Mouse (Mus musculus): ENCODE measurements around the gene Togaram2. TPM values are rescaled to one million over a fixed set of nuclear protein-coding genes. Genes with fewer than 3 reads are reported as not detected.

Gene Togaram2
- total RNA-seq, 2 experiments from 2014 or later = 4.7 to 5.4 TPM

DNA sequence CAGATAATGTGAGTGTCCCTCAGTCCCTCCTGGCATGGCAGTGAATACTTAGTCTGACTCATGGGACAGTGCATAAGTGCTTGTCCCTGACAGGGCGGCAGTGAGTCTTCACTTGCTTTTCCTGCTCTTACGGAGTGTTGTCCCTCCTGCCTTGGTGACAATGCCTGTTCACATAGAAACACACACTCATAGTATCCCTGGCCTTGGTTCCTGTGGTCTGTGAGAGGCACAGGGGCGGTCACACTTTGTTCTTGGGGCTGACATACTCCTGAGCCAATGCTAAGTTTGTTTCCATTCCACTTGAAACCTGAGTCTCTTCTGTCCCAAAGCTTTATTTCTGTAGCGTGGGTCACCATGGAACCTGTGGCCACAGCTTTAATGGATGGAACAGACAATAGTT is 9.3 kb downstream of the Togaram2 start:
- DNase-seq = no peak

- DNase-seq = no peak
Measured at GRCm38 (mm10) chr17:71683281-71683680, 10.2 kb downstream of the Togaram2 start.

- peak in 1 of 2 experiments; percentile 32 for DNase-seq
Measured at GRCm38 (mm10) chr17:71684103-71684608, 11.1 kb downstream of the Togaram2 start.

GRCm38 (mm10) chr17:71687436-71687835 is 14.4 kb downstream of the Togaram2 start:
- DNase-seq = no peak

DNA sequence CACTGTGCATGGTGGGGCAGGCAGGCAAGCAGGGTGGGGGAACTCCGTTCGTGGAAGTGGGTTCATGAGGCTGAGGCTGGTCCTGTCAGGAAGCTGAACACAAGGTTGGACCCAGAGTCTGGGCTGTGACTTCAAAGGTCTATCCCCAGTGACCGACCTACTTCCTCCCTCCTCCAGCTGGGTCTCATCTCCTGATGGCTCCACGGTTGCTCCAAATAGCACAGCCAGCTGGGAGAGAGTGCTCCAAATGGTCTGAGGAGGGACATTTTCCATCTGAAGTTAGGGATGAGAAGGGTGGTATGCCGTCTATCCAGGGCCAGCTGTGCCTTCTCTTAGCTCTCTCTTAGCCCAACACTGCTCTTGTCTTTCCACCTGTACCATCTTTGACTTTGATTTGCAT is 16.8 kb downstream of the Togaram2 start:
- peak in 1 of 2 experiments; percentile 32 for DNase-seq

DNA sequence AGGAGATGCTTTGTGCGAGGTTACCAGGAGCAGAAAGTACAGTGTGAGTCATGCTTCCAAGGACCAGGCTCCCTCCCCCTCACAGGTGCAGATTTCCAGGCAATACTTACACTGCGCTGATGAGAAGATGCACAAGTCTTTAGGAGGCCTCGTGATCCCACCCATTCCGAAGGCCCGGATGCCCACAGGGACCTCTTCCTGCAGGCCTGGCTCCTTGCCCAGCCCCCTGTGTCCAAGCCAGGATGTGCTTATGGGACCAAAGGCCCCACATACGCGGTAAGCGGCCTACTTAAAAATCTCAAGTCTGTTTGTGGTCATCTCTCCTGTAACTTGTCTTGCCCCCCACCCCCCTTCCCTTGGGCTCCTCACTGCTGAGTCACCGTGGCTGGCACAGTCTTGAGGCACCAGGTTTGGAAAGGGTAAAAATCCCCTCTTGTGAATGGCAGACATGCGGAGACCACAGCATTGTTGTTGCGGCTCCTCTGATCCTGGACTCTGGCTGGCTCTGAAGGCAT is 18.4 kb downstream of the Togaram2 start:
- DNase-seq = peak in 1 of 2 experiments; percentile 11

GRCm38 (mm10) chr17:71693313-71693712 is 20.3 kb downstream of the Togaram2 start:
- DNase-seq = no peak

- DNase-seq = no peak
Measured at GRCm38 (mm10) chr17:71693780-71694179, 20.7 kb downstream of the Togaram2 start.

- DNase-seq = no peak
Measured at GRCm38 (mm10) chr17:71695151-71695550, 22.1 kb downstream of the Togaram2 start.

- peak; percentile 49 to 57 for DNase-seq
Measured at GRCm38 (mm10) chr17:71695716-71696315, 22.8 kb downstream of the Togaram2 start.

DNA sequence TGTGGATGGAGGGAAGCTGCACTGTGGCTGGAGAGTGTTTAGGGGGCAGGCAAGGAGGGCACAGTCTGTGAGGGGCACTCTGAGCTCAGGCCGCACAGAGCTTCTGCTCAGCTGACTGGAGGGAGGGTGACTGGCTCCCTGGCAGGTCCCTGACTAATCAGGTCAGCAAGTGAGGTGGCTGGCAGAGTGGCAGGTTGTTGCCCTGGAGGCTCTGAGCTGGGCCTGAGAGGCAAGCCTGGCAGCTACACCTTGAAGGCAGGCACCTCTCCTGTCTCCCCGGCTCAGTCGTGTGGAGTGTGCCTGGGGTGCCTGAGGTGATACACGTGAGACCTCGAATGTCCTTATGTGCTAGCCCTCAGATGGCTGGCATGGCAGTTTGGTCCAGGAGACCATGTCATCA is 23.3 kb downstream of the Togaram2 start:
- peak; percentile 48 to 74 for DNase-seq

- DNase-seq = peak; percentile 68 to 86
Measured at GRCm38 (mm10) chr17:71697896-71698618, 25.0 kb downstream of the Togaram2 start.

- DNase-seq = peak in 1 of 2 experiments; percentile 59
Measured at GRCm38 (mm10) chr17:71698619-71698956, 25.5 kb downstream of the Togaram2 start.

- peak; percentile 36 to 49 for DNase-seq
Measured at GRCm38 (mm10) chr17:71705113-71705512, 32.1 kb downstream of the Togaram2 start.

- peak; percentile 62 to 78 for DNase-seq
Measured at GRCm38 (mm10) chr17:71705550-71706480, 32.8 kb downstream of the Togaram2 start.

- DNase-seq = no peak
Measured at GRCm38 (mm10) chr17:71707715-71708114, 34.7 kb downstream of the Togaram2 start.

DNA sequence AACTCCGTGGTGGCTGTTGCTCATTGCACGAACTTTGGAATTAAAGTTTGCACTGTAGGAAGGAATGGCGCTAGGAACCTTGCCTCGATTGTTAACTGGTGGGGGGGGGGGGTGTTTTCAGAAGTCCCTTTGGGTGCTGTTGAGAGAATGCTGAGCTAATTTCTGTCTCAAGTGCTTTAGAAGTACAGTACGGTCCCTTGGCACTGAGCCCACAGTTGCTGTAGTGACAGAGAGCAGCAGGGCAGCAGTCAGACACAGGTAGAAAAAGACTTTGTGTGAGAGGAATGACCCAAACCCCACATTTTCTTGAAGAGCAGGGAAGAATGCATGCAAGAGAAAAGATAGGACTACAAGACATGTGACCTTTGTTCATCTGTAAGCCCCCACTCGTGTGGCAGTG is 39.2 kb downstream of the Togaram2 start:
- peak; percentile 56 to 73 for DNase-seq

- DNase-seq = no peak
Measured at GRCm38 (mm10) chr17:71715034-71715433, 42.0 kb downstream of the Togaram2 start.

GRCm38 (mm10) chr17:71717881-71718625 is 45.0 kb downstream of the Togaram2 start:
- no peak for DNase-seq

DNA sequence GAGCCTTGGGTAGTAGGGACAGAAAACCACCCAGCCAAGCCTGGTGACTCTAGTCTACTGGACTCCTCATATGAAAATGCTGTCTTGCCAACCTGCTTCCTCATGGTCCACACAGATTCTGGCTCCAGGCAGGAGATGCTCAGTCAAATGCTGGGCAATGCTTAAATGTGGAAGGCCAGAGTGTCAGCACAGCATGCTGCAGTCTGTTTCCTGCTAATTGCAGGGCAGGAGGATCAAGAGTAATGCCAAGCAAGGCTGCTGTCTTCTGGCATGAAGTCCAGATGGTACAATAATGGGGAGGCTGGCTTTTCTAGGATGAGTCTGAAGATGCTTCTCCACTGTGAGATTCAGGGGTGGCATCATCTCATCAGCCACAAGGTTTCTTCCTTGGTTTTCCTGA is 47.4 kb downstream of the Togaram2 start:
- no peak for DNase-seq

DNA sequence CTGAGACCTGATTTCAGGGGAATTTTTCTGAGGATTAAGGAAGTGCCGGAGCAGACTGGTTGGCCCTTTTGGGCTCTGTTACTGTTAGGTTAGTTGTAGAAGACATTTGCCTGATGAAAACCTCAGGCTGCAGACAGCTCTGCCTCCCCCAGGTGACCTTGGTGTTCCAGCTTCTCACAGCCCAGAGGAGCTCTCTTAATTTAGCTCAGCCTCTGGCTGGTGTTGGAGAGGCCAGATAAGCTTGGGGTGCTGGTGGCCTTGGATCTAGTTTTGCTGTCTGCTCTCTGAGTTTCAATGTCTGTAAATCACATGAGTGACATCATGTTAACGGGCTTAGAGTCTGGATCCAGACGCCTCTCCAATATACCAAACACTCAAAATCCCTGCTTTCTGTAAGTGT is 48.0 kb downstream of the Togaram2 start:
- DNase-seq = peak; percentile 51 to 75

GRCm38 (mm10) chr17:71730655-71731054 is 57.6 kb downstream of the Togaram2 start:
- DNase-seq = peak; percentile 80

Data from heart, adult 18-20 months (tissue).